Mouse (Mus musculus) embryonic facial prominence, embryonic 15.5 days (tissue): ENCODE data around the gene Trp53i13. TPM values are rescaled to one million over a fixed set of nuclear protein-coding genes. Genes with fewer than 3 reads are reported as not detected.

ENCODE experiments used
- ATAC-seq: fragments of 200-750 bp; cut with Nextera tagmentation; 2 replicates; pipeline ENCODE4 v1.8.0; 2017; ENCODE audit warnings: low read depth, moderate TSS enrichment; ENCODE audit not compliant: insufficient number of reproducible peaks, low FRiP score, low TSS enrichment
- H3K27ac ChIP-seq: fragments of 300-500 bp; sonication (generic); replicated peaks from 2 replicates; pipeline ENCODE4 v1.5.1; 2015; ENCODE audit warnings: mild to moderate bottlenecking, inconsistent platforms
- H3K27me3 ChIP-seq: fragments of 300-500 bp; sonication (generic); 2 replicates; pipeline ENCODE4 v1.6.1; 2015; ENCODE audit warnings: inconsistent platforms
- H3K36me3 ChIP-seq: fragments of 300-500 bp; sonication (generic); 2 replicates; pipeline ENCODE4 v1.6.1; 2015; ENCODE audit warnings: mild to moderate bottlenecking, inconsistent platforms
- H3K4me1 ChIP-seq: fragments of 300-500 bp; sonication (generic); 2 replicates; pipeline ENCODE4 v1.6.1; 2015; ENCODE audit warnings: inconsistent platforms
- H3K4me2 ChIP-seq: fragments of 300-500 bp; sonication (generic); replicated peaks from 2 replicates; pipeline ENCODE4 v1.6.1; 2015; ENCODE audit warnings: mild to moderate bottlenecking, inconsistent platforms
- H3K4me3 ChIP-seq: fragments of 300-500 bp; sonication (generic); replicated peaks from 2 replicates; pipeline ENCODE4 v1.5.1; 2015; ENCODE audit warnings: mild to moderate bottlenecking, inconsistent platforms
- H3K9ac ChIP-seq: fragments of 300-500 bp; sonication (generic); 2 replicates; pipeline ENCODE4 v1.6.1; 2015; ENCODE audit warnings: inconsistent platforms
- H3K9me3 ChIP-seq: fragments of 300-500 bp; sonication (generic); replicated peaks from 2 replicates; pipeline ENCODE4 v1.6.1; 2016; ENCODE audit warnings: inconsistent platforms
- WGBS: fragments of 180-500 bp; shearing (Covaris S2); methylation state at CpG from one replicate; pipeline ENCODE4 v1.1.7; 2015; 5-methylcytosine and 5-hydroxymethylcytosine counted together
- polyA plus RNA-seq: library from polyadenylated mRNA; unstranded; fragments of >200 nt; fragmentation: Nextera tagmentation; extraction: Ambion mirVana; gene quantifications from 2 replicates; pipeline ENCODE4 v1.2.1, GENCODE M21; 2015

Trp53i13 gene
- polyA plus RNA-seq, 1 experiment from 2014 or later = 61.8 TPM

DNA sequence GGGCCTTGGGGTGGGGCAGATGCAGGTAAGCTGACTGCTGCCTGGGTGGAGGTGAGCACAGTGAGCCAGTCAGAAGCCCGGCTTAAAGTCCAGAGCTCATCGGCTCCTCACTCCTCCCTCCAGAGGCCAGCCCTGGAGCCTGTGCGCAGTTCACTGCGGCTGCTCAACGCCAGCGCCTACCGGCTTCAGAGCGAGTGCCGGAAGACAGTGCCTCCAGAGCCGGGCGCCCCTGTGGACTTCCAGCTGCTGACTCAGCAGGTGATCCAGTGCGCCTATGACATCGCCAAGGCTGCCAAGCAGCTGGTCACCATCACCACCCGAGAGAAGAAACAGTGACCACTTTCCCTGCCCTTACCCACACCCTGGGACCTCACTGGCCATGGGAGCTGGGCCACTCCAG is 9.5 kb downstream of the Trp53i13 start:
- no peak for ATAC-seq

DNA sequence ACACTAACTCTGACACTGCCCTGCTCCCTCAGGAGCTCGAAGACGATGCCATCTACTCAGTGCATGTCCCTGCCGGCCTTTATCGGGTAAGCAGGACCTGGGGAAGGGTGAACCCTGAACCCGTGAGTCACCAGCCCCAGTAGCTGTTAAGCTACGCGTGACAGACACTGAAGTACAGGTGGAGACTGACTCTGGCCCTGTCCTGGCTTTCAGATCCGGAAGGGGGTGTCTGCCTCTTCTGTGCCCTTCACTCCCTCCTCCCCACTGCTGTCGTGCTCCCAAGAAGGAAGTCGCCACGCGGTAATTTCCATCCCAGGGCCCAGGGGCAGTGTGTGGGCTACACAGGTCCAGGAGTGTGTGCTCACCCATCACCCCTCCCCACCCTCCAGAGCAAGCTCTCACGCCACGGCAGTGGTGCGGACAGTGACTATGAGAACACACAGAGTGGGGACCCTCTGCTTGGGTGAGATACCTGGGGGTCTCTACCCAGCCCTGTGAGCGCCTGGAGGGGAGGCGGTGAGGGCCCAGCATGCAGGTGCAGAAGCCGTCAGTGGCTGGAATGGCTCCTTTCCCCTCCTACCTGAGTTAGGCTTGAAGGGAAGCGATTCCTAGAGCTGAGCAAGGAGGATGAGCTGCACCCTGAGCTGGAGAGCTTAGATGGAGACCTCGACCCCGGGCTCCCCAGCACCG is 10.3 kb downstream of the Trp53i13 start:
- Histone ChIP-seq H3K9me3 (no peaks in the 10 kb centered on the region), H3K27me3 (no peaks in the 10 kb centered on the region), H3K4me1 (peaks cover 41% of the 10 kb centered on the region), H3K4me3 (no peak overlapping the region), H3K27ac (0 out of 2 replicates have a peak overlapping the region, but pooled peaks have one; percentile 22), H3K4me2 (no peak overlapping the region), H3K36me3 (peaks cover 70% of the 10 kb centered on the region), H3K9ac (no peak overlapping the region)
- no peak for ATAC-seq
- 86% methylated on average over 22 of the region's 22 CpGs for WGBS

More for the DNA sequence above, 9.5 kb downstream of the Trp53i13 start:
- 82% methylated on average over 14 of the region's 14 CpGs for WGBS
- H3K4me3 ChIP-seq = no peak overlapping the region
- H3K4me2 ChIP-seq = no peak overlapping the region
- no peaks in the 10 kb centered on the region for H3K27me3 ChIP-seq
- no peak overlapping the region for H3K9ac ChIP-seq
- no peaks in the 10 kb centered on the region for H3K9me3 ChIP-seq
- peaks cover 63% of the 10 kb centered on the region for H3K36me3 ChIP-seq
- H3K27ac ChIP-seq = no peak overlapping the region
- peaks cover 38% of the 10 kb centered on the region for H3K4me1 ChIP-seq

- peaks cover 52% of the 10 kb centered on the region for H3K4me1 ChIP-seq
- no peaks in the 10 kb centered on the region for H3K9me3 ChIP-seq
- no peak overlapping the region for H3K9ac ChIP-seq
- no peak for ATAC-seq
- H3K27ac ChIP-seq = 0 out of 2 replicates have a peak overlapping the region, but pooled peaks have one; percentile 35
- no peak overlapping the region for H3K4me2 ChIP-seq
- WGBS = 94% methylated on average over 19 of the region's 19 CpGs
- H3K4me3 ChIP-seq = no peak overlapping the region
- H3K36me3 ChIP-seq = peaks cover 75% of the 10 kb centered on the region
- no peaks in the 10 kb centered on the region for H3K27me3 ChIP-seq
Measured at GRCm38 (mm10) chr11:77504377-77504776, 11.4 kb downstream of the Trp53i13 start.

DNA sequence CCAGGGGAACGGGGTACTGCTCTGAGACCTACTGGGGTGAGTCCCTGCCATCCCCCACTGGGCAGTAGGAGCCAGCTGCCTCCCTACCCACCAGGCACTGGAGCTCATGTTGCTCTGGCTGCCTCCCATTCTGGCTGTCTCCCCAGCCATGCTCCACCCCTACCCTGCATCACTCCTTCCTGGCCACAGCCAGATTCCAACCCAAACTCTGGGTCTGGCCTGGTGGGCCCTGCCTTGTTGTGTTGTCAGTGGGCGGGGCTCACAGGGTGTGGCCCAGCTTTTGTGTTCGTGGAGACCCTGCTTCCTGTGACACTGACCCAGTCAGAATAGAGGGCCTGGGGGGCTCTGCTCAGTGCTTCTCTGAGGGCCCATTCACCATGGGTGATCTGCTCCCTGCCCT is 12.3 kb downstream of the Trp53i13 start:
- H3K4me3 ChIP-seq = no peak overlapping the region
- no peak overlapping the region for H3K9ac ChIP-seq
- H3K4me2 ChIP-seq = no peak overlapping the region
- H3K27ac ChIP-seq = no peak overlapping the region; the same call in 1 of the 2 replicates
- H3K9me3 ChIP-seq = no peaks in the 10 kb centered on the region
- ATAC-seq = peak; percentile 52
- peaks cover 80% of the 10 kb centered on the region for H3K36me3 ChIP-seq
- no peaks in the 10 kb centered on the region for H3K27me3 ChIP-seq
- 61% methylated on average over 3 of the region's 3 CpGs for WGBS
- peaks cover 54% of the 10 kb centered on the region for H3K4me1 ChIP-seq

DNA sequence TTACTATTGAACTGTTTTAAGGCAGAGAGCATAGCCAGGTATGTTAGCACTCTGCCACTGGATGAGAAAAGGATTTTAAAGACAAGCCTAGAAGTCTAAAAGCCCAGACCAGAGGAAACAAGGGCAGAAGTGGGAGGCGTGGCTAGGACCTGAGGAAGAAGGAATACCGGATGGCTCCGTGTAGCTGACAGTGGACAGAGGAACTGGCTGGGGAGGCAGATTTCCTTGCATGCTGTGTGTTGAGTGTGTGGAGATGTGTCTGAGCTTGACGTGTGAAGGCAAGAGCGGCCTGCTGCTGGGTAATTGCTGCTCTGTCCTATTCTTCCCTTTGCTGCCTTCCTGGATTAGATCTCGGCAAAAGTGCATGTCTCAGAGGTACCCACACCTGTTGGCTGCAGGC is 13.3 kb downstream of the Trp53i13 start:
- H3K9ac ChIP-seq = no peak overlapping the region
- H3K4me1 ChIP-seq = peaks cover 53% of the 10 kb centered on the region
- WGBS = 77% methylated on average over 6 of the region's 6 CpGs
- H3K4me2 ChIP-seq = no peak overlapping the region
- no peaks in the 10 kb centered on the region for H3K27me3 ChIP-seq
- H3K4me3 ChIP-seq = no peak overlapping the region
- no peaks in the 10 kb centered on the region for H3K9me3 ChIP-seq
- peaks cover 79% of the 10 kb centered on the region for H3K36me3 ChIP-seq
- H3K27ac ChIP-seq = no peak overlapping the region; the same call in 1 of the 2 replicates
- no peak for ATAC-seq

DNA sequence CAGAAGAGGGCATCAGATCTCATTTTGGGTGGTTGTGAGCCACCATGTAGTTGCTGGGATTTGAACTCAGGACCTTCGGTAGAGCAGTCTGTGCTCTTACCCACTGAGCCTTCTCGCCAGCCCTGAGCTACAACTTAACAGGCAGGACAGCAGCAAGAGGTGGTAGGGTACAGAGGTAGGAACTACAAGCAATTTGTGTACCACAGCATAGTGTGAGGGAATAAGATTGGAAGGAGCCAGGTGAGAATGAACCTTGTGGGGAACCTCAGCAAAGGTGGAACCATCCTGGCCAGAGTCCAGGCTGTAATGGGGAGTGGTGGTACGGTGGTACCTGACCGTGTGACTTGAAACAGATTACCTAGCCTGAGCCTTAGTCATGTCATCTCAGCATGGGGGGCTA is 13.8 kb downstream of the Trp53i13 start:
- H3K27me3 ChIP-seq = no peaks in the 10 kb centered on the region
- H3K4me1 ChIP-seq = peaks cover 53% of the 10 kb centered on the region
- H3K36me3 ChIP-seq = peaks cover 73% of the 10 kb centered on the region
- H3K9ac ChIP-seq = no peak overlapping the region
- WGBS = 88% methylated on average over 4 of the region's 4 CpGs
- H3K4me2 ChIP-seq = no peak overlapping the region
- ATAC-seq = no peak
- no peak overlapping the region for H3K27ac ChIP-seq
- H3K9me3 ChIP-seq = no peaks in the 10 kb centered on the region
- no peak overlapping the region for H3K4me3 ChIP-seq

DNA sequence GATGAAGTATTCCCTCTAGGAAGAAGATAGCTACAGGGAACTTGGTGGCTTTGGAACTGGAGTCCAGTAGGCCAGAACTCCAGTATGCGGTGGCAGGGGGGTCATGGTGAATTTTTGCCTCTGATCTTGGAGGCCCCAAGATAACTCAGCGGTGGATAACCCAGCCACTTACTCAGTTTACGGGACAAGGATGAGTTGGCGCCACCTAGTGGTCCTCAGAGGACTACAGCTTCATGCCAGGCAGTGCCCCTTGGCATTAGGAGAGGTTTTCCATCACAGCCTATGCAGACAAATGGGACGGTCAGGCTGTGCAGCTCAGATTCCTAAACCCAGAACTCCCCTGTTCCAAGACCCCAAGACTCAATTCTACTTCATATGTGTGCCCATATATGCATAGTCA is 14.4 kb downstream of the Trp53i13 start:
- Histone ChIP-seq H3K4me2 (no peak overlapping the region), H3K27me3 (no peaks in the 10 kb centered on the region), H3K27ac (no peak overlapping the region), H3K36me3 (peaks cover 68% of the 10 kb centered on the region), H3K9ac (no peak overlapping the region), H3K9me3 (no peaks in the 10 kb centered on the region), H3K4me3 (no peak overlapping the region), H3K4me1 (peaks cover 51% of the 10 kb centered on the region)
- no peak for ATAC-seq
- WGBS = 22% methylated on average over 5 of the region's 5 CpGs

DNA sequence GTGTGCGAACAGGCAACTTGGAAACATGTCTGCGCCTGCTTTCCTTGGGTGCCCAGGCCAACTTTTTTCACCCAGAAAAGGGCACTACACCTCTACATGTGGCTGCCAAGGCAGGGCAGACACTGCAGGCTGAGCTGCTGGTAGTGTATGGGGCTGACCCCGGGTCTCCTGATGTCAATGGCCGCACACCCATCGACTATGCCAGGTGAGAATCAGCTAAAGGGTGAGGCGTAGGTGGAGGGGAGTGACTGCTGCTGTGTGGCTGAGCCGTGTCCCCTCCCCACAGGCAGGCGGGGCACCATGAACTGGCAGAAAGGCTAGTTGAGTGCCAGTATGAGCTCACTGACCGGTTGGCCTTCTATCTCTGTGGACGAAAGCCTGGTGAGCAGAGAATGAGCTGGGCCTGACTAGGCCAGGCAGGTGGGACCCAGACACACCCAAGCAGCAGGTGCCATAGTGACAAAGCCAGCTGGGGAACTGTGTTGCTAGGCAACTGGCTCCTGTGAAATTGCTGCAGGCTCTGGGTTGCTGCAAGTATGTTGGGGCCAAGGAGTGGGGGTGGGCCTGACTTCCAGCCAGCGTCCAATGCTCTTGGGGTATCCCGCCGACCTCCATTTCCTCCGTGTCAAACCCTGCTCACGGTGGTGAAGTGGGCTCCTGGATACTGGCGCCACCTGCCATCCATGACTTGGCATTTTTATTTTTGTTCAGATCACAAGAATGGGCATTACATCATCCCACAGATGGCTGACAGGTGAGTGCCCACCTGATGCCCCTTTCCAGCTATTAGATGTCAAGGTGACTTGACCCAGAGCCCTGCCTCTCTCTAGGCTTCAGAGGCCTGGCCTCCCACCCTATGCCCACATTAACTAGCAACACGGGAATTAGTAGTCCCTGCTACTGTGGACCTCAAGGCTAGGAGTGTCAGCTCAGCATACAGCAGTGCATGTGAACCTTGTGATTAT is 15.1 kb downstream of the Trp53i13 start:
- H3K36me3 ChIP-seq = peaks cover 60% of the 10 kb centered on the region
- H3K4me1 ChIP-seq = peaks cover 56% of the 10 kb centered on the region
- H3K4me3 ChIP-seq = no peak overlapping the region
- H3K27me3 ChIP-seq = no peaks in the 10 kb centered on the region
- H3K9ac ChIP-seq = no peak overlapping the region
- no peaks in the 10 kb centered on the region for H3K9me3 ChIP-seq
- no peak overlapping the region for H3K4me2 ChIP-seq
- 0 out of 2 replicates have a peak, but pooled peaks have one; percentile 4 for ATAC-seq
- 0 out of 2 replicates have a peak overlapping the region, but pooled peaks have one; percentile 14 for H3K27ac ChIP-seq
- WGBS = 74% methylated on average over 17 of the region's 17 CpGs

GRCm38 (mm10) chr11:77499354-77499753 is 16.4 kb downstream of the Trp53i13 start:
- WGBS = 80% methylated on average over 7 of the region's 7 CpGs
- H3K36me3 ChIP-seq = peaks cover 47% of the 10 kb centered on the region
- no peak for ATAC-seq
- no peak overlapping the region for H3K4me2 ChIP-seq
- peaks cover 69% of the 10 kb centered on the region for H3K4me1 ChIP-seq
- no peak overlapping the region for H3K4me3 ChIP-seq
- H3K9ac ChIP-seq = no peak overlapping the region
- no peak overlapping the region for H3K27ac ChIP-seq
- no peaks in the 10 kb centered on the region for H3K9me3 ChIP-seq
- no peaks in the 10 kb centered on the region for H3K27me3 ChIP-seq

DNA sequence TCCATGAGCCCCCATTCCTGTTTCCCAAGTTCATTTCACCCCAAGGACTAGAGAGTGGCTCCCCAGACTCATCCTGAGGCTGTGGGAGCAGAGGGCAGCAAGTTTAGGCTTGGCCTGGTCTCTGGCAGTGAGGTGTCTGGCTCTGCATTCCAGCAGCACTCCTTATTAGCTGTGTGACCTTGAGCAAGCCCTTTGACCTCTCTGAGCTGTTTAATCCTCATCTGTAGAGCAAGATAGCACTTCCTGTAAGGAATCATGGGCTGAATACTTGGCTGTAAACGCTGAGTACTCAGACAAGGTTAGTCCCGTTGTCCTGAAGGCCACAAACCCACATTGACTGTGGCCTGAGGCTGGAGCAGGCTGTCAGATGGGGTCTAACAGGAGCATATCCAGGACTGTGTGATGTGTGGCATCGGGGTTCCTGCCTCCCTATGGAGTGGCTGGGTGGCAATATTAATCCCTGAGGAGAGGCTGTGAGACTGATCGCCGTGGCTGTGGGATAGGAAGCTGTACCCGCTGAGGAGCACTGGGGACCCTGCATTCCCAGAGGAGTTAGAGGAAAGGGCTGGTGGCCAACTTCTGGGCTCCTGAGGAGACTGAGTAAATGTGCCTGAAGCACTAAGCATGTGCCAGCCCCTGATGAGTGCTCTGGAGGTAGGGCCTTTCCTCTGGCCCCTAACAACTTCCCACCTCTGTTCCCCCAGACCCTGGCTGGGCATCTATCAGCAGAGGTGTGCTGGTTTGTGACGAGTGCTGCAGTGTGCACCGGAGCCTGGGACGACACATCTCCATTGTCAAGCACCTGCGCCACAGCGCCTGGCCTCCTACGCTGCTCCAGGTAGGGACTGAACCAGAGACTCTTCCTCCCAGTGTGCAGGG is 17.3 kb downstream of the Trp53i13 start:
- 58% methylated on average over 12 of the region's 12 CpGs for WGBS
- Histone ChIP-seq H3K36me3 (peaks cover 39% of the 10 kb centered on the region), H3K4me3 (no peak overlapping the region), H3K27me3 (no peaks in the 10 kb centered on the region), H3K4me1 (peaks cover 71% of the 10 kb centered on the region), H3K9me3 (no peaks in the 10 kb centered on the region), H3K27ac (no peak overlapping the region), H3K9ac (no peak overlapping the region), H3K4me2 (no peak overlapping the region)
- no peak for ATAC-seq
